Mouse (Mus musculus): ENCODE measurements around the gene Atp1a2. TPM values are rescaled to one million over a fixed set of nuclear protein-coding genes. Genes with fewer than 3 reads are reported as not detected.

Gene Atp1a2
- total RNA-seq, 1 experiment: 0.31 TPM

DNA sequence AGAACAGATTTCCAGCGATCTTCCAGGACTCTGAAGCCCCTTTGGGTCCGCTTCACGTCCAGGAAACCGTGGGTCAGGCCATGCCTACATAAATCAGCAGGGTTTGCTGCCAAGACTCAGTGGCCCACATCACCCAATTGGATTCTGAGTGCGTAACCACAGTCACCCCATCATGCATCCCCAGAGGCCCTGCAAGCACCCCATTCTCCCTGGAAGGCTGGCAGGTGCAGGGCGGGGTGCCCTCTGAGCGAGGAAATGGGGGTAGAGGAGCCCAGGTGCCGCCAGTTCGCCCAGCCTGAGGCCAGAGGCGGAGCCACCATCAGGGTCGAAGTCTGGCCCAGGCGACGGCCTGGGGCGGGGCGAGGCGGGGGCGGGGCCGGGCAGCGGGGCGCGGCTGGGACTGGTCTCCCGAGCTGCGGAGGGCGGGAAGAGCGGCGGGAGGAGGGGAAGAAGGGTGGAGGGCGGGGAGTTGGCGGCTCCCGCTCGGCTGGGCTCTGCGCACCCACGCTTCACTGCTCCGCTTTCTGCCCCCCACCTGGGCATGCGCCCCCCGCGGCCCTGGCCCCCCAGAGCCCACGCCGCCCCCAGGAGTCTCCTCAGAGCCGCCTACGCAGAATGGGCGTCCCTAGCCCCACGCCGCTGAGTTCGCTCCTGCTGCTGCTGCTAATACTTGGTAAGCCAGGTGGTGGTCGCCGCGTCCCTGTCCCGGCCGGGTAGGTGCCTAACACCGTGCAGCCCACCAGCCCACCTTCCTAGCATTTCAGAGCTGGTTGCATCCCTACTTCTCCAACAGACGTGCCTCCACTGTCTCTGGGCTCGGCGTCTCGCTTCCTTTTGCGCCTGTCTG is 14.3 kb upstream of the Atp1a2 start:
- Histone ChIP-seq H3K36me3 (ENCODE audit: control insufficient read depth, insufficient read depth, low read length, poor library complexity, severe bottlenecking) (peaks cover 4% of the 10 kb centered on the region; the same call in 1 of the 2 replicates), H3K4me3 (ENCODE audit: insufficient read depth in 1 of 2, low read depth in 1 of 2, low read length in 2 of 2, poor library complexity in 1 of 2, severe bottlenecking in 1 of 2) (peak overlapping the region; percentile 72 to 84), H3K27ac (ENCODE audit: insufficient read depth, low read depth, low read length, poor library complexity, severe bottlenecking) (no peak overlapping the region), H3K4me1 (ENCODE audit: control insufficient read depth in 2 of 2, insufficient read depth in 2 of 2, low read length in 2 of 2, poor library complexity in 1 of 2) (peaks cover 0 to 16% of the 10 kb centered on the region in 2 experiments; a peak in 2 of 4 replicates), H3K9me3 (ENCODE audit: control insufficient read depth, insufficient read depth, low read depth, low read length) (no peaks in the 10 kb centered on the region), H3K9ac (ENCODE audit: insufficient read depth, low read depth, low read length, poor library complexity, severe bottlenecking) (peak overlapping the region; percentile 77)
- no peak for TF ChIP-seq CHD2 (IDR thresholded peaks at IDR 0.05; ENCODE audit: low read depth, low read length)
- TF ChIP-seq ZC3H11A (IDR thresholded peaks at IDR 0.05; ENCODE audit: borderline replicate concordance, low read depth, low read length): no peak
- TF ChIP-seq MAFK (IDR thresholded peaks at IDR 0.05; ENCODE audit: insufficient read depth, low read depth, low read length): no peak
- no peak for TF ChIP-seq ZNF384 (IDR thresholded peaks at IDR 0.05; ENCODE audit: low read depth, low read length)
- TF ChIP-seq HCFC1 (IDR thresholded peaks at IDR 0.05; ENCODE audit: borderline replicate concordance, insufficient read depth, low read length): no peak
- peak; percentile 86 for DNase-seq (ENCODE audit: low read depth, low spot score)
- in situ Hi-C loops (cut with MboI; ENCODE audit: low sequenced_read_pairs in 2 of 2, unreplicated experiment in 2 of 2): loop anchor here in 1 of 2 experiments (10.0 kb wide), 1 partner anchor 167 kb away; the partner anchor contains the start of gene Dcaf8

DNA sequence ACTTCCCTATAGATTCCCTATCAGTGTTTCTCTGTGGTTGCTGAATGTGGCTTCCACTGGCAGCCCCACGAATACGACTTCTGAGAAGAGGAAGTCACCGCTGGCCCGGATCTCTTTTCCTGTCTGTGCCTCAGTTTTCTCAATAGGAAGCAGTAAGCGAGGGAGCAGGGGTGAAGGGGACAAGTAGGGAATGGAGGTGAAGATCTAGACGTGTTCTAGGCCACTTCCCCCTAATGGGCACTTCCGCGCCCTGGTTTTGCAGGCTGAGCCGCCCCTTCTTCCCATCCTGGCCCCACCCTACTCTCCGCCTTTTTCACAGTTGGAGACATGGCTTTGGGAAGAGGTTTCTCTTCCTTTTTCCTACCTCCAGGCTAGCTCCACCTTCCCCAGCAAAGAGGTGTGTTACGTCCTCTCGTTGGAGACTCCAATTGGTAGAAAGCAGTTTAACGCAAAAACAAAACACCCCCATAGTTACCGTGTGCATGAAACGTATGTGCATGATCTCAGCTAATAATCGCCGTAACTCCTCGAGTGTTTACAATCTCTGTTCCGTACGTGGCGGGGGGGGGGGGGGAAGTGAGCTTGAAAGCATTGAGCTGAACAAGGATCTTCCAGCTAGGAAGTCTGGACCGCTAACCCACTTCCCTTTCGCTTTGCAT is 13.5 kb upstream of the Atp1a2 start:
- peak; percentile 85 for DNase-seq (ENCODE audit: low read depth, low spot score)
- Histone ChIP-seq H3K4me1 (ENCODE audit: control insufficient read depth in 2 of 2, insufficient read depth in 2 of 2, low read length in 2 of 2, poor library complexity in 1 of 2) (peaks cover 0 to 16% of the 10 kb centered on the region in 2 experiments; a peak in 2 of 4 replicates), H3K4me3 (ENCODE audit: insufficient read depth in 1 of 2, low read depth in 1 of 2, low read length in 2 of 2, poor library complexity in 1 of 2, severe bottlenecking in 1 of 2) (peak overlapping the region; percentile 67 to 72), H3K9ac (ENCODE audit: insufficient read depth, low read depth, low read length, poor library complexity, severe bottlenecking) (peak overlapping the region; percentile 52; the same call in 1 of the 2 replicates), H3K36me3 (ENCODE audit: control insufficient read depth, insufficient read depth, low read length, poor library complexity, severe bottlenecking) (peaks cover 3% of the 10 kb centered on the region; the same call in 1 of the 2 replicates), H3K27ac (ENCODE audit: insufficient read depth, low read depth, low read length, poor library complexity, severe bottlenecking) (no peak overlapping the region), H3K9me3 (ENCODE audit: control insufficient read depth, insufficient read depth, low read depth, low read length) (no peaks in the 10 kb centered on the region)
- TF ChIP-seq HCFC1 (IDR thresholded peaks at IDR 0.05; ENCODE audit: borderline replicate concordance, insufficient read depth, low read length) (no peak), MAFK (IDR thresholded peaks at IDR 0.05; ENCODE audit: insufficient read depth, low read depth, low read length) (no peak), ZC3H11A (IDR thresholded peaks at IDR 0.05; ENCODE audit: borderline replicate concordance, low read depth, low read length) (no peak), ZNF384 (IDR thresholded peaks at IDR 0.05; ENCODE audit: low read depth, low read length) (no peak), CHD2 (IDR thresholded peaks at IDR 0.05; ENCODE audit: low read depth, low read length) (no peak)
- in situ Hi-C loops (cut with MboI; ENCODE audit: low sequenced_read_pairs in 2 of 2, unreplicated experiment in 2 of 2): loop anchor here in 1 of 2 experiments (10.0 kb wide), 1 partner anchor 167 kb away; the partner anchor contains the start of gene Dcaf8

DNA sequence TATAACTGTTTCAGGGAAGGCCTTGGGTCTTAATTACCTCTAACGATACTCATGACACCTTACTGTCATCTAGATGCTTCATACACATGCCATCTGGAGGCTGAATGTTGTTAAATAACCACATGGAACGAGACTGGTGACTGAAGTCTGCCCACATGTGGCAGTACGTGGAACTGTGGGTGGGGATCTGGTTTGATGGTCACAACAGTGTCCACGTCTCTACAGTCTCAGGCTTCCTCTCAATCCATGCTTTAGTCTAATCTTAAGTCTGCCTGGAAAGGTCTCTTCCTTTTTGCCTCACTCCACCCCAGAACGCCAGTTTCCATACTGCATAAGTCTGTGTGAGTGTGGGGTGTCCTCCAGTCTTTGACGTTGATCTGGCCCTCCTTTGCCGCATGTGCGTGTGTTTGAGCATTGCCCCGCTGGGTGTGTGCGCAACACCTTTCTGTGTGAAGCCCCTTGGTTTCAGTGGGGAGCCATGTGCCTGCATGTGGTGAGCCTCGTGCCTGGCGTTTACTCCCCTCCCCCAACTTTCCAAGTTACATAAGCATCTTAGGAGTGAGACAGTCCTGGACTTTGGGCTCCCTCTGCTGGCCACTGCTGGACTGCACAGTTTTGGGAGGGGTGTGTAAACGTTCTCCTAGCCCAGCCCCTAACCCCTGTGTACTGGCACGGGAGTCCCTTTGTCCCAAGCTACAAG is 12.0 kb upstream of the Atp1a2 start:
- DNase-seq (ENCODE audit: low read depth, low spot score): peak; percentile 96
- no peak overlapping the region for H3K4me3 ChIP-seq (ENCODE audit: insufficient read depth in 1 of 2, low read depth in 1 of 2, low read length in 2 of 2, poor library complexity in 1 of 2, severe bottlenecking in 1 of 2)
- peak overlapping the region; percentile 50; the same call in 1 of the 2 replicates for H3K9ac ChIP-seq (ENCODE audit: insufficient read depth, low read depth, low read length, poor library complexity, severe bottlenecking)
- no peaks in the 10 kb centered on the region for H3K9me3 ChIP-seq (ENCODE audit: control insufficient read depth, insufficient read depth, low read depth, low read length)
- no peak overlapping the region; the same call in 1 of the 2 replicates for H3K27ac ChIP-seq (ENCODE audit: insufficient read depth, low read depth, low read length, poor library complexity, severe bottlenecking)
- in situ Hi-C loops (cut with MboI; ENCODE audit: low sequenced_read_pairs in 2 of 2, unreplicated experiment in 2 of 2): loop anchor here in 1 of 2 experiments (10.0 kb wide), 1 partner anchor 165 kb away; the partner anchor contains the start of gene Dcaf8
- no peaks in the 10 kb centered on the region for H3K36me3 ChIP-seq (ENCODE audit: control insufficient read depth, insufficient read depth, low read length, poor library complexity, severe bottlenecking)
- TF ChIP-seq MAFK (IDR thresholded peaks at IDR 0.05; ENCODE audit: insufficient read depth, low read depth, low read length) (no peak), ZC3H11A (IDR thresholded peaks at IDR 0.05; ENCODE audit: borderline replicate concordance, low read depth, low read length) (peak; percentile 49; the same call in 1 of the 2 replicates), CHD2 (IDR thresholded peaks at IDR 0.05; ENCODE audit: low read depth, low read length) (no peak), HCFC1 (IDR thresholded peaks at IDR 0.05; ENCODE audit: borderline replicate concordance, insufficient read depth, low read length) (no peak; the same call in 1 of the 2 replicates)
- peaks cover 0 to 14% of the 10 kb centered on the region in 2 experiments; a peak in 2 of 4 replicates for H3K4me1 ChIP-seq (ENCODE audit: control insufficient read depth in 2 of 2, insufficient read depth in 2 of 2, low read length in 2 of 2, poor library complexity in 1 of 2)

DNA sequence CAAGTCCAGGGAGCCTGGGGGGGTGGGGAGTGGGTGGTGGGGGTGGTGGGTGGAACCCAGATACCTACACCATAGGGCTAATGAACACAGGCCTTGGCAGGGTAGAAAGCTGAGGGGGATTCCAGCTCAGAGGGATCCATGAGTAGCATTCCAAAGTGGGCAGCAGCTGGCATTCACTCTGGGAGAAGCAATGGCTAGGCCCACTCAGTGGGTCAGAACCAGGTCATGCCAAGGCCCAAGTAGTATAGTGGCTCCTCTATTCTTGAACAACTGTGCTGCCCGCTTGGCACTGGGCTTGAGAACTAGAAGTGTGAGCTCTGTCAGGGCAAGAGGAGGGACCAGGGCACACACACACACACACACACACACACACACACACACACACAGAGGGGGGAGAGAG is 10.5 kb upstream of the Atp1a2 start:
- in situ Hi-C loops (cut with MboI; ENCODE audit: low sequenced_read_pairs in 2 of 2, unreplicated experiment in 2 of 2): no loop called here
- Histone ChIP-seq H3K9me3 (ENCODE audit: control insufficient read depth, insufficient read depth, low read depth, low read length) (no peaks in the 10 kb centered on the region), H3K4me3 (ENCODE audit: insufficient read depth in 1 of 2, low read depth in 1 of 2, low read length in 2 of 2, poor library complexity in 1 of 2, severe bottlenecking in 1 of 2) (no peak overlapping the region), H3K9ac (ENCODE audit: insufficient read depth, low read depth, low read length, poor library complexity, severe bottlenecking) (no peak overlapping the region), H3K27ac (ENCODE audit: insufficient read depth, low read depth, low read length, poor library complexity, severe bottlenecking) (no peak overlapping the region), H3K36me3 (ENCODE audit: control insufficient read depth, insufficient read depth, low read length, poor library complexity, severe bottlenecking) (no peaks in the 10 kb centered on the region), H3K4me1 (ENCODE audit: control insufficient read depth in 2 of 2, insufficient read depth in 2 of 2, low read length in 2 of 2, poor library complexity in 1 of 2) (peaks cover 0 to 15% of the 10 kb centered on the region in 2 experiments; a peak in 2 of 4 replicates)
- TF ChIP-seq CHD2 (IDR thresholded peaks at IDR 0.05; ENCODE audit: low read depth, low read length) (no peak), MAFK (IDR thresholded peaks at IDR 0.05; ENCODE audit: insufficient read depth, low read depth, low read length) (no peak), ZC3H11A (IDR thresholded peaks at IDR 0.05; ENCODE audit: borderline replicate concordance, low read depth, low read length) (no peak), ZNF384 (IDR thresholded peaks at IDR 0.05; ENCODE audit: low read depth, low read length) (no peak)
- DNase-seq (ENCODE audit: low read depth, low spot score): no peak

Measured in ES-E14 (cell line).